Mouse (Mus musculus): ENCODE data around the gene Pex5. TPM values are rescaled to one million over a fixed set of nuclear protein-coding genes. Genes with fewer than 3 reads are reported as not detected.

Pex5 gene
- polyA plus RNA-seq, 1 experiment from 2014 or later, result 28.5 TPM

- no peaks in the 10 kb centered on the region for H3K36me3 ChIP-seq (ENCODE audit: insufficient read depth, low read length)
- no peak overlapping the region for H3K4me3 ChIP-seq (ENCODE audit: low read depth, low read length)
- no peaks in the 10 kb centered on the region for H3K27me3 ChIP-seq (replicated peaks; ENCODE audit: insufficient read depth, low read length)
- H3K27ac ChIP-seq (ENCODE audit: low read length), result no peak overlapping the region
- 91% methylated on average over 2 of the region's 2 CpGs for WGBS
- no peak overlapping the region for H3K9ac ChIP-seq (replicated peaks; ENCODE audit: low read depth)
- DNase-seq (ENCODE audit: low spot score) (no peak), ATAC-seq (no peak)
- H3K9me3 ChIP-seq (ENCODE audit: low read length), result no peaks in the 10 kb centered on the region
- H3K4me1 ChIP-seq (ENCODE audit: insufficient read depth, low read depth, low read length), result no peaks in the 10 kb centered on the region
- TF ChIP-seq CTCF (IDR thresholded peaks at IDR 0.05) (no peak), EP300 (IDR thresholded peaks at IDR 0.05) (no peak)
- H3K4me2 ChIP-seq (replicated peaks; ENCODE audit: low read depth, low read length), result no peak overlapping the region
These were observed 31.2 kb upstream of the Pex5 start for GRCm38 (mm10) chr6:124446024-124446423.

GRCm38 (mm10) chr6:124443338-124443737 lies 28.5 kb upstream of the Pex5 start:
- no peaks in the 10 kb centered on the region for H3K27me3 ChIP-seq (replicated peaks; ENCODE audit: insufficient read depth, low read length)
- TF ChIP-seq EP300 (IDR thresholded peaks at IDR 0.05), result no peak
- TF ChIP-seq CTCF (IDR thresholded peaks at IDR 0.05), result no peak
- 79% methylated on average over 2 of the region's 2 CpGs for WGBS
- no peaks in the 10 kb centered on the region for H3K4me1 ChIP-seq (ENCODE audit: insufficient read depth, low read depth, low read length)
- H3K9me3 ChIP-seq (ENCODE audit: low read length), result no peaks in the 10 kb centered on the region
- ATAC-seq (no peak), DNase-seq (ENCODE audit: low spot score) (no peak)
- H3K36me3 ChIP-seq (ENCODE audit: insufficient read depth, low read length), result no peaks in the 10 kb centered on the region
- no peak overlapping the region for H3K27ac ChIP-seq (ENCODE audit: low read length)
- H3K9ac ChIP-seq (replicated peaks; ENCODE audit: low read depth), result no peak overlapping the region
- H3K4me3 ChIP-seq (ENCODE audit: low read depth, low read length), result no peak overlapping the region
- H3K4me2 ChIP-seq (replicated peaks; ENCODE audit: low read depth, low read length), result no peak overlapping the region

GRCm38 (mm10) chr6:124436245-124436644 lies 21.4 kb upstream of the Pex5 start:
- no peak for ATAC-seq
- Histone ChIP-seq H3K4me2 (replicated peaks; ENCODE audit: low read depth, low read length) (no peak overlapping the region), H3K27ac (ENCODE audit: low read length) (no peak overlapping the region), H3K9ac (replicated peaks; ENCODE audit: low read depth) (no peak overlapping the region), H3K27me3 (replicated peaks; ENCODE audit: insufficient read depth, low read length) (no peaks in the 10 kb centered on the region), H3K4me3 (ENCODE audit: low read depth, low read length) (no peak overlapping the region), H3K36me3 (ENCODE audit: insufficient read depth, low read length) (no peaks in the 10 kb centered on the region), H3K4me1 (ENCODE audit: insufficient read depth, low read depth, low read length) (no peaks in the 10 kb centered on the region), H3K9me3 (ENCODE audit: low read length) (no peaks in the 10 kb centered on the region)
- DNase-seq (ENCODE audit: low spot score), result no peak
- whole genome bisulfite sequencing, result 74% methylated on average over 7 of the region's 7 CpGs
- no peak for TF ChIP-seq CTCF (IDR thresholded peaks at IDR 0.05)
- TF ChIP-seq EP300 (IDR thresholded peaks at IDR 0.05), result no peak

- DNase-seq (ENCODE audit: low spot score) (no peak), ATAC-seq (no peak)
- 54% methylated on average over 5 of the region's 5 CpGs for WGBS
- Histone ChIP-seq H3K36me3 (ENCODE audit: insufficient read depth, low read length) (no peaks in the 10 kb centered on the region), H3K4me1 (ENCODE audit: insufficient read depth, low read depth, low read length) (no peaks in the 10 kb centered on the region), H3K4me2 (replicated peaks; ENCODE audit: low read depth, low read length) (no peak overlapping the region), H3K27ac (ENCODE audit: low read length) (no peak overlapping the region), H3K9me3 (ENCODE audit: low read length) (no peaks in the 10 kb centered on the region), H3K4me3 (ENCODE audit: low read depth, low read length) (no peak overlapping the region), H3K27me3 (replicated peaks; ENCODE audit: insufficient read depth, low read length) (no peaks in the 10 kb centered on the region), H3K9ac (replicated peaks; ENCODE audit: low read depth) (no peak overlapping the region)
- TF ChIP-seq EP300 (IDR thresholded peaks at IDR 0.05) (no peak), CTCF (IDR thresholded peaks at IDR 0.05) (no peak)
These were observed 20.3 kb upstream of the Pex5 start for GRCm38 (mm10) chr6:124435173-124435572.

- Histone ChIP-seq H3K9ac (replicated peaks; ENCODE audit: low read depth) (no peak overlapping the region), H3K27me3 (replicated peaks; ENCODE audit: insufficient read depth, low read length) (no peaks in the 10 kb centered on the region), H3K4me1 (ENCODE audit: insufficient read depth, low read depth, low read length) (no peaks in the 10 kb centered on the region), H3K4me2 (replicated peaks; ENCODE audit: low read depth, low read length) (no peak overlapping the region), H3K4me3 (ENCODE audit: low read depth, low read length) (no peak overlapping the region), H3K9me3 (ENCODE audit: low read length) (no peaks in the 10 kb centered on the region), H3K36me3 (ENCODE audit: insufficient read depth, low read length) (no peaks in the 10 kb centered on the region), H3K27ac (ENCODE audit: low read length) (no peak overlapping the region)
- DNase-seq (ENCODE audit: low spot score), result no peak
- WGBS, result 83% methylated on average over 8 of the region's 8 CpGs
- TF ChIP-seq EP300 (IDR thresholded peaks at IDR 0.05), result no peak
- no peak for TF ChIP-seq CTCF (IDR thresholded peaks at IDR 0.05)
- no peak for ATAC-seq
These were observed 18.9 kb upstream of the Pex5 start for GRCm38 (mm10) chr6:124433688-124434324.

- no peaks in the 10 kb centered on the region for H3K27me3 ChIP-seq (replicated peaks; ENCODE audit: insufficient read depth, low read length)
- H3K36me3 ChIP-seq (ENCODE audit: insufficient read depth, low read length), result no peaks in the 10 kb centered on the region
- DNase-seq (ENCODE audit: low spot score) (no peak), ATAC-seq (no peak)
- no peak overlapping the region for H3K9ac ChIP-seq (replicated peaks; ENCODE audit: low read depth)
- no peak overlapping the region for H3K4me2 ChIP-seq (replicated peaks; ENCODE audit: low read depth, low read length)
- TF ChIP-seq CTCF (IDR thresholded peaks at IDR 0.05) (no peak), EP300 (IDR thresholded peaks at IDR 0.05) (no peak)
- no peaks in the 10 kb centered on the region for H3K9me3 ChIP-seq (ENCODE audit: low read length)
- H3K4me1 ChIP-seq (ENCODE audit: insufficient read depth, low read depth, low read length), result no peaks in the 10 kb centered on the region
- 59% methylated on average over 8 of the region's 8 CpGs for WGBS
- no peak overlapping the region for H3K4me3 ChIP-seq (ENCODE audit: low read depth, low read length)
- H3K27ac ChIP-seq (ENCODE audit: low read length), result no peak overlapping the region
These were observed 16.1 kb upstream of the Pex5 start for GRCm38 (mm10) chr6:124430784-124431495.
